Mouse (Mus musculus) hindbrain, embryonic 14.5 days (tissue): ENCODE results near the gene Itpr1. TPM values are rescaled to one million over a fixed set of nuclear protein-coding genes. Genes with fewer than 3 reads are reported as not detected.

Source experiments
- ATAC-seq: fragments of 200-750 bp; cut with Nextera tagmentation; 2 replicates; pipeline ENCODE4 v1.8.0; 2017; ENCODE audit warnings: moderate number of reproducible peaks, mild to moderate bottlenecking, moderate TSS enrichment, moderate library complexity; ENCODE audit not compliant: low FRiP score
- DNase-seq: peaks from one replicate; pipeline ENCODE4 v3.0.0-alpha.2; 2015; ENCODE audit warnings: low spot score
- H3K27ac ChIP-seq: fragments of 300-500 bp; sonication (generic); 2 replicates; pipeline ENCODE4 v1.5.1; 2014; ENCODE audit warnings: mild to moderate bottlenecking, moderate library complexity
- H3K27me3 ChIP-seq: fragments of 300-500 bp; sonication (generic); 2 replicates; pipeline ENCODE4 v1.6.1; 2014; ENCODE audit warnings: mild to moderate bottlenecking, low read length, mixed read lengths; ENCODE audit not compliant: control insufficient read depth, insufficient read depth
- H3K36me3 ChIP-seq: fragments of 300-500 bp; sonication (generic); replicated peaks from 2 replicates; pipeline ENCODE4 v1.6.1; 2014; ENCODE audit not compliant: control insufficient read depth, insufficient read depth
- H3K4me1 ChIP-seq: fragments of 300-500 bp; sonication (generic); replicated peaks from 2 replicates; pipeline ENCODE4 v1.6.1; 2014; ENCODE audit warnings: antibody characterized with exemption, low read length, mixed read lengths; ENCODE audit not compliant: control insufficient read depth, insufficient read depth
- H3K4me2 ChIP-seq: fragments of 300-500 bp; sonication (generic); replicated peaks from 2 replicates; pipeline ENCODE4 v1.6.1; 2014; ENCODE audit warnings: mild to moderate bottlenecking, moderate library complexity
- H3K4me3 ChIP-seq: fragments of 300-500 bp; sonication (generic); replicated peaks from 2 replicates; pipeline ENCODE4 v1.5.1; 2014; ENCODE audit warnings: mild to moderate bottlenecking, low read length
- H3K9ac ChIP-seq: fragments of 300-500 bp; sonication (generic); 2 replicates; pipeline ENCODE4 v1.6.1; 2014
- H3K9me3 ChIP-seq: fragments of 300-500 bp; sonication (generic); 2 replicates; pipeline ENCODE4 v1.6.1; 2016; ENCODE audit warnings: low read length; ENCODE audit not compliant: control insufficient read depth
- WGBS: fragments of 180-500 bp; shearing (Covaris S2); extraction: QIAGEN DNeasy Blood & Tissue Kit; methylation state at CpG from one replicate; pipeline ENCODE4 v1.1.7; 2014; 5-methylcytosine and 5-hydroxymethylcytosine counted together
- polyA plus RNA-seq: library from polyadenylated mRNA; unstranded; fragments of >200 nt; fragmentation: Nextera tagmentation; extraction: Ambion mirVana; gene quantifications from 2 replicates; pipeline ENCODE4 v1.2.1, GENCODE M21; 2014

Itpr1 gene
- polyA plus RNA-seq, 1 experiment from 2014 or later = 6.5 TPM

DNA sequence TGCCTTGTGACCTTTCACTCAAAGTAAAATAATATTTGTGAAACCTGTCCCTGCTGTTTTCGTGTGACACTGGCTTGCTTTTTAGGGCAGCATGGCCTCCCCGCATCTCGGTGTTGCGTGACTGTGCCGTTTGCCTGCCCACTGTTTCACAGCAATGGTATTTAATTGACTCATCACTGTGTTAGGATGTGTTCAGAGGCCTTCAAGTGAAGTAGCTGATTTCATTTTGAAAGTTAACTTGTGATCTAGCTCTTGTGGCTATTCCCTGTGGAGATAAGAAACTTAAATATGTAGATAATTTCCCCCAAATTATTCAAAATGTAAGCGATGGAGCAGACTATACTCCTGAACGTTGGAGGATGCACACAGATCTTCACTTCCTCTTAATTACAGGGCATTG lies 115.4 kb downstream of the Itpr1 start:
- Histone ChIP-seq H3K4me1 (no peaks in the 10 kb centered on the region), H3K27ac (no peak overlapping the region), H3K36me3 (no peaks in the 10 kb centered on the region), H3K9me3 (no peaks in the 10 kb centered on the region), H3K4me3 (no peak overlapping the region), H3K4me2 (no peak overlapping the region), H3K27me3 (no peaks in the 10 kb centered on the region), H3K9ac (no peak overlapping the region)
- no peak for ATAC-seq
- WGBS = 84% methylated on average over 7 of the region's 7 CpGs
- no peak for DNase-seq

DNA sequence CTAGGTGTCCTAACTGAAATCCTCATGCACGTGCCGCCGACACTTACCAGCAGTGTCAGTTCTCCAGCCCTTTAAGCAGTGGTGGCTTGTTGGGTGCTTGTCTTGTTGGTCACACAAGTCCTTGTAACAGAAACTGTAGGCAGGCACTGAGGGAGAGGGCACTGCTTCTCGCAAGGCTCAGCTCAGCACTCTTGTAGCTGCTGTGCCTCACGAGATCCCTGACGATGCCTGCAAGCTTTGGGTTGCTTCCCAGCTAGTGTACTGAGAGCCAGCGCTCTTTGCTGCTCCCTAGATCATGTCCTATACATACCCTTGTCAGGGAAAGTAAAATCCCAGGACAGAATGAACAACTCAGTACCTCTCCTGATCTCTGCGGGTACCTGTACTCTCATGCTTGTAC lies 117.6 kb downstream of the Itpr1 start:
- Histone ChIP-seq H3K9me3 (no peaks in the 10 kb centered on the region), H3K27ac (no peak overlapping the region), H3K9ac (no peak overlapping the region), H3K4me3 (no peak overlapping the region), H3K36me3 (no peaks in the 10 kb centered on the region), H3K4me2 (no peak overlapping the region), H3K27me3 (no peaks in the 10 kb centered on the region), H3K4me1 (no peaks in the 10 kb centered on the region)
- ATAC-seq (no peak), DNase-seq (no peak)
- WGBS = 91% methylated on average over 8 of the region's 8 CpGs

DNA sequence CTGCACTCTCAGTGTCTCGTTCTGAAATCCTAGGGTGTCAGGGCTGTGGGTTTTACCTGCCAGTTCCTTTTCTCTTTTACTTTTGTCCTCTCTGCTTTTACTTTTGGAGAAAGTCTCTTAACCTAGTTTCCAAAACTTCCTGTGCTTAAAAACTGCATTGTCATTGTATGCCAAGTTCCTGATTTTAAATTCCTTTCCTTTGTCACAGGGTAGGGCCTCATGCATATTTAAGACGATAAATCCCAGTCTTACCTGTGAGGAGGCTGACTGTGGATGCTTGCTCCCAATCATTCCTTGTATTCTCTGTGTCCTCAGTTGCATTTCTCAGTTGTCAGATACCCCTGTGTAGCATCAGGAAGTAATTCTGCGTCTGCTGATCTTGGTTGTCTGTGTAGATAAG lies 118.4 kb downstream of the Itpr1 start:
- H3K36me3 ChIP-seq = no peaks in the 10 kb centered on the region
- ATAC-seq (no peak), DNase-seq (no peak)
- H3K9me3 ChIP-seq = no peaks in the 10 kb centered on the region
- WGBS = 87% methylated on average over 3 of the region's 3 CpGs
- H3K9ac ChIP-seq = no peak overlapping the region
- H3K27me3 ChIP-seq = no peaks in the 10 kb centered on the region
- no peak overlapping the region for H3K4me3 ChIP-seq
- no peak overlapping the region for H3K27ac ChIP-seq
- no peak overlapping the region for H3K4me2 ChIP-seq
- H3K4me1 ChIP-seq = no peaks in the 10 kb centered on the region

DNA sequence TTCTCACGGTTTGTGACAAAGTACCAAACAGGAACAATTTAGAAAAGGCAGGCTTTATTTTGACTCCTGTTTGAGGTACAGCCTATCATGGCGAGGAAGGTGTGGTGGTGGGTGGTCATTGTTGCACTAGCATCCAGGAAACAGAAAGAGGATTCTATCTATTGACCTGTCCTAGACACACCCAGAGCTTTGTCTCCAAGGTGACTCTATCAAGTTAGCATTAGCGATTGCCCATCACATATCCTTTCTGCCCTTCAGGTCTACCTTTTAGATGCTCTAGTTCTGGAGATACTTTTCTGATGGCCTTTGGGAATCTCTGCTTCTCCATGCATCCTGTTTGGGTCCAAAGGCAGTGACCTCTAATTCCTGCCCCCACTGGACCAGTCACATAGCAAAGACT lies 121.2 kb downstream of the Itpr1 start:
- no peaks in the 10 kb centered on the region for H3K4me1 ChIP-seq
- H3K4me2 ChIP-seq = no peak overlapping the region
- ATAC-seq = no peak

DNA sequence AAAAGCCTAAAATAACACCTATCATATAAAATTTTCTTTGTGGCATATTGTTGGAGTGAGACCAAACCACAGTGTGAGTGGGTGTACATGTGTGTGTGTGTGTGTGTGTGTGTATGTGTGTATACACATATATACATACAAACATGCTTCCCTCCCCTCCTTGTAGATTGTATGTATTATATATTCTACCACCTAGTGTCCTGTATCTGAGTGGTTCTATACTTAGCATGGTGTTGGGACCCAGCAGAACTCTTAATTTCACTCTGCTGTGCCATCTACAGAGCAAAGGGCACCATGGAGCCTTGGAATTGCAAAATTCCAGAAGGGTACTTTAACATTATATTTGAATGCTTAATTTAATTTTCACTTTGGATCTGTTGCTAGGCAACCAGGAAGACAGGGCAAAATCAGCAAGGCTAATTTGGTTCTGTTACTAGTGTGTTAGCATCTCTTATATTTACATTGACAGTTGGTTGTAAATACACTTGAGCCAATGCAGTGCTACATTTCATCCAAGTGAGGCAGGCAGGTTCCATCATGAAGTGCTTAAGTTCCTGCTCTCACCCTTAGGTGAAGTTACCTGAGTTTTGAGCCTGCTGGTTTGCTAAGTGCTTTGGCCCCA lies 122.4 kb downstream of the Itpr1 start:
- no peak overlapping the region for H3K27ac ChIP-seq
- ATAC-seq = no peak
- no peak for DNase-seq

More for the DNA sequence above, 121.2 kb downstream of the Itpr1 start:
- no peak overlapping the region for H3K27ac ChIP-seq
- H3K36me3 ChIP-seq = no peaks in the 10 kb centered on the region
- WGBS = 80% methylated on average over 3 of the region's 3 CpGs
- H3K4me3 ChIP-seq = no peak overlapping the region
- no peak overlapping the region for H3K9ac ChIP-seq
- no peaks in the 10 kb centered on the region for H3K9me3 ChIP-seq
- DNase-seq = no peak
- H3K27me3 ChIP-seq = no peaks in the 10 kb centered on the region

DNA sequence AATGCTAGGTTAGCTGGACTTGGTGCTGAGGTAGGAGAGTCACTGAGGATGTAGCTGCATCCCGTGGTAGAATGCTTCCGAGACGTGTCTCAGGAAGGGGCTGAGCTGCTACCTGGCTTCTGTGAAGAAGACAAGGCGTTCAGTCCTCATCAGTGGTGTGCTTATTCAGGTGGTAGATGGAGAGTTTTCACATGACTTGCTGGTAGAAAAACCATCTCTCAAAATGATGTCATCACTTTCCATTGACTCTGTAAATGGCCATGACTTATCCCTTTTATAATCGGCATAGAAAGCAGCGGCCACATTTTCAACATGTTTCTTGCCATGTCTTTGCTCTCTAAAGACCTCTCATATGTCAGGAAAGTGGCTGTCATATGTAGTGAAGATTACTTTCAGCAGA lies 123.6 kb downstream of the Itpr1 start:
- ATAC-seq = no peak

More for the DNA sequence above, 122.4 kb downstream of the Itpr1 start:
- H3K27me3 ChIP-seq = no peaks in the 10 kb centered on the region
- H3K9ac ChIP-seq = no peak overlapping the region
- no peak overlapping the region for H3K4me2 ChIP-seq
- H3K9me3 ChIP-seq = no peaks in the 10 kb centered on the region
- H3K36me3 ChIP-seq = no peaks in the 10 kb centered on the region
- no peak overlapping the region for H3K4me3 ChIP-seq
- no peaks in the 10 kb centered on the region for H3K4me1 ChIP-seq

DNA sequence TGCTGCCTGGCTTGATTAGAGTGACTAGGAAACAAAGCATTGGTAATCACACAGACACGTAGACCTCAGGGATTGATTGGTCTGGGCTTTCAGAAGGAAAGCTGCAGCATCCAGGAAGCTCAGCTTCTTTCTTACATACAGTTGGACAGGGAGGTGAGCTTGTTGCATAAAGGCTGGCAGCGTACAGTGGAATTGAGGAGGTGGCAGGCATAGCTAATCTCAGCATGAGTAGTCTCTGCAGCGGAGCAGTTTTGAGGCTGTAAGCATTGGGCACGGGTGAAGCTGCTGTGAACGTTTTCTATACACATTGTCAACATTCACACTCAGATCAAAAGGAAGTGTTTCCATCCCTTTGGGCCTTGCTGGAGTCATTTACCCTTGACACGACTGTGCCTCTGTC lies 124.4 kb downstream of the Itpr1 start:
- WGBS = 67% methylated on average over 6 of the region's 6 CpGs
- H3K9me3 ChIP-seq = no peaks in the 10 kb centered on the region

More for the DNA sequence above, 123.6 kb downstream of the Itpr1 start:
- H3K27ac ChIP-seq = no peak overlapping the region
- H3K9me3 ChIP-seq = no peaks in the 10 kb centered on the region
- no peaks in the 10 kb centered on the region for H3K4me1 ChIP-seq
- H3K27me3 ChIP-seq = no peaks in the 10 kb centered on the region
- no peaks in the 10 kb centered on the region for H3K36me3 ChIP-seq
- no peak overlapping the region for H3K4me3 ChIP-seq
- WGBS = 88% methylated on average over 6 of the region's 6 CpGs
- no peak overlapping the region for H3K9ac ChIP-seq
- DNase-seq = no peak
- H3K4me2 ChIP-seq = no peak overlapping the region

DNA sequence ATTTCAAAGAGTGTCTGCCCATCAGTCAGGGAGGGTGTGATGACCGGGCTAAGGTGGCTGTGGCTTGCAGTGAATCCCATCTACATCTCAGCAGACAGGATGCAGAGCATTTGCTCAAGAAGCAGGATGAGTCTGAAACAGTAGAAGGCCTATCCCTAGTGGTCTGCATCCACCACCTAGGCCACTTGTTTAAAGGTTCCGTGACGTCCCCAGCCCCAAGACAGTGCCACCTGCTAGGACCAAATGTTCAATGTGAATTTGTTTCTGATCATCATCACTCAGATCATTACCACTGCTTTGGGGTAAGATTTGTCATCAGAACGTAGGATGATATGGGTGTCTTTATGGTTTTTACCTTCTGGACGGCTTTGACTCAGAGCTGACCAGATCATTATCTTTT lies 125.5 kb downstream of the Itpr1 start:
- DNase-seq (no peak), ATAC-seq (no peak)
- Histone ChIP-seq H3K4me2 (no peak overlapping the region), H3K27ac (no peak overlapping the region), H3K4me1 (no peaks in the 10 kb centered on the region), H3K9me3 (no peaks in the 10 kb centered on the region), H3K9ac (no peak overlapping the region), H3K36me3 (no peaks in the 10 kb centered on the region), H3K4me3 (no peak overlapping the region), H3K27me3 (no peaks in the 10 kb centered on the region)
- 93% methylated on average over 5 of the region's 5 CpGs for WGBS

More for the DNA sequence above, 124.4 kb downstream of the Itpr1 start:
- DNase-seq (no peak), ATAC-seq (no peak)
- Histone ChIP-seq H3K36me3 (no peaks in the 10 kb centered on the region), H3K4me3 (no peak overlapping the region), H3K4me2 (no peak overlapping the region), H3K9ac (no peak overlapping the region), H3K27ac (no peak overlapping the region), H3K4me1 (no peaks in the 10 kb centered on the region), H3K27me3 (no peaks in the 10 kb centered on the region)

DNA sequence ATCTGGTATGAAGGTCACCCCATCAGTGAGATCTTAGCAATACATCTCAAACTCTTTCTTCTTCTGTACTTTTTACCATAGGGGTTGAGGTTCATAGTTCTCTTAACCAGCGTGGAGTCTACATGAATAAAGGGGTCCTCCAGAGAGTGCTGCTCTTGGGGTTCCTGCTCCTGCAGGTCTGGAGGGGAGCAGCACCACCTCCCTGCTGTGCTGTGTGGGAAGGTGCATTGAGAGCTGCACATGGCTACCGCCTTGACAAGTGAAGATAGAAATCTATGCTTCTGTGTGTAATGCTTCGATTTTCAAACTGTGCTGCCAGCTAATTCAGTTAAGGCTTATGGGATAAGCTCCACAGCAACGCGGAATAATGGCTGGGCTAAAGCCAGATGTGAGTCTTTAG lies 130.1 kb downstream of the Itpr1 start:
- WGBS = 79% methylated on average over 5 of the region's 5 CpGs
- H3K27me3 ChIP-seq = no peaks in the 10 kb centered on the region
- H3K4me3 ChIP-seq = no peak overlapping the region
- H3K4me2 ChIP-seq = no peak overlapping the region
- no peak overlapping the region for H3K9ac ChIP-seq
- H3K4me1 ChIP-seq = no peaks in the 10 kb centered on the region
- no peak for ATAC-seq
- no peak overlapping the region for H3K27ac ChIP-seq
- H3K36me3 ChIP-seq = no peaks in the 10 kb centered on the region
- no peaks in the 10 kb centered on the region for H3K9me3 ChIP-seq
- DNase-seq = no peak

DNA sequence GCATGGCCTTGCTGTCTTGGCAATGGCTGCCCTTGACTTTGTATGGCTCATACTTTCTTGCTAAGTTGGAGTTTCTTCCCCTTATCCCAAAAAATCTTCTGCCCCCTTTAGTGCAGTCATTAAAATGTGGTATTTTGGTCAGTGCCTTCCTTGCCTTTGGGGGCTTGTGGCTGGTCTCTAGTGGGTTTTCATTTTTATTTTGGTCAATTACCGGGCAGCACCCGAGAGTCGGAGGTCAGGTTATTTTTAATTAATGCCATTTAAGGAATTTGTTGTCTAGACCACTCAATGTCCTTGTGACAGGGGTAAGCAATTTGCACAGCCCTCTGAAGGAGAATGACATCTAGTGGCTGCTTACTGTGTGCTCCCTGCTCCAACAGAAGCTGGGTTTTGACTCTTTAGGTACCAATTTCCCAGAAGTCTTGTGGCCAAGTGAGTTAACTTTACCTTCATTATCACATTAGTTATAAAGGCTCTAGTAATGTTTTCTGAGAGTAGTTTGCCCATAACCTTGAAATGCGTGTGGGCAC lies 130.9 kb downstream of the Itpr1 start:
- ATAC-seq (no peak), DNase-seq (no peak)
- Histone ChIP-seq H3K9ac (no peak overlapping the region), H3K4me2 (no peak overlapping the region), H3K27ac (no peak overlapping the region), H3K4me3 (no peak overlapping the region), H3K27me3 (no peaks in the 10 kb centered on the region), H3K9me3 (no peaks in the 10 kb centered on the region), H3K36me3 (no peaks in the 10 kb centered on the region), H3K4me1 (no peaks in the 10 kb centered on the region)
- WGBS = 77% methylated on average over 4 of the region's 4 CpGs
